Mouse (Mus musculus) MEL (cell line): Measurements from ENCODE around the gene Uox. TPM values are rescaled to one million over a fixed set of nuclear protein-coding genes. Genes with fewer than 3 reads are reported as not detected.

ENCODE experiments used
- DNase-seq: peaks from one replicate; pipeline ENCODE4 v3.0.0; 2011; ENCODE audit warnings: low read depth, low spot score
- H3K27ac ChIP-seq: 2 replicates; pipeline ENCODE4 v1.5.1; 2012; ENCODE audit warnings: low read depth, mild to moderate bottlenecking, control low read depth, low read length, moderate library complexity; ENCODE audit not compliant: control insufficient read depth
- H3K27me3 ChIP-seq, 2 experiments: fragments of 150-350 bp in 1 of 2; sonication (generic) in 1 of 2; 2 replicates each; pipeline ENCODE4 v1.6.1; 2012; ENCODE audit warnings: low read length in 2 of 2, mild to moderate bottlenecking in 2 of 2, improper control_type of control experiment in 1 of 2, moderate library complexity in 1 of 2; ENCODE audit not compliant: insufficient read depth in 2 of 2, control insufficient read depth in 1 of 2
- H3K36me3 ChIP-seq, 2 experiments: 2 replicates each; pipeline ENCODE4 v1.6.1; 2012 to 2014; ENCODE audit warnings: low read length in 2 of 2, improper control_type of control experiment in 1 of 2, inconsistent platforms in 1 of 2, mild to moderate bottlenecking in 1 of 2; ENCODE audit not compliant: insufficient read depth in 2 of 2, control insufficient read depth in 1 of 2
- H3K4me1 ChIP-seq, 2 experiments: fragments of 150-350 bp in 1 of 2; sonication (generic) in 1 of 2; 2 replicates each; pipeline ENCODE4 v1.6.1; 2012; ENCODE audit warnings: low read length in 2 of 2, improper control_type of control experiment in 1 of 2, mild to moderate bottlenecking in 1 of 2; ENCODE audit not compliant: insufficient read depth in 2 of 2, control insufficient read depth in 1 of 2
- H3K4me3 ChIP-seq, 2 experiments: fragments of 150-350 bp in 1 of 2; sonication (generic) in 1 of 2; 2 replicates each; pipeline ENCODE4 v1.5.1; 2012; ENCODE audit warnings: low read depth in 2 of 2, low read length in 2 of 2, mild to moderate bottlenecking in 2 of 2, moderate library complexity in 2 of 2, control low read depth in 1 of 2, improper control_type of control experiment in 1 of 2; ENCODE audit not compliant: control insufficient read depth in 1 of 2, insufficient read depth in 1 of 2
- H3K79me2 ChIP-seq: 2 replicates; pipeline ENCODE4 v1.6.1; 2012; ENCODE audit warnings: mild to moderate bottlenecking, low read length, moderate library complexity; ENCODE audit not compliant: control insufficient read depth, poor library complexity, insufficient read depth
- H3K9ac ChIP-seq: 2 replicates; pipeline ENCODE4 v1.6.1; 2012; ENCODE audit warnings: low read depth, mild to moderate bottlenecking, control low read depth, low read length, moderate library complexity; ENCODE audit not compliant: control insufficient read depth, poor library complexity, severe bottlenecking
- H3K9me3 ChIP-seq: fragments of 150-350 bp; sonication (generic); replicated peaks from 2 replicates; pipeline ENCODE4 v1.6.1; 2012; ENCODE audit warnings: mild to moderate bottlenecking, low read length, improper control_type of control experiment, moderate library complexity; ENCODE audit not compliant: insufficient read depth
- CHD1 ChIP-seq: IDR thresholded peaks from 2 replicates; pipeline ENCODE4 v1.6.1; 2012; ENCODE audit warnings: low read depth, mild to moderate bottlenecking, inconsistent platforms, low read length, improper control_type of control experiment
- CHD2 ChIP-seq: IDR thresholded peaks from 2 replicates; pipeline ENCODE4 v1.6.1; 2011; ENCODE audit warnings: low read length, improper control_type of control experiment
- ELF1 ChIP-seq: IDR thresholded peaks from 2 replicates; pipeline ENCODE4 v1.6.1; 2014; ENCODE audit warnings: low read depth, mild to moderate bottlenecking, inconsistent platforms, low read length, improper control_type of control experiment, moderate library complexity
- EP300 ChIP-seq, 2 experiments: IDR thresholded peaks; 2 replicates each; pipeline ENCODE4 v1.6.1; 2011; ENCODE audit warnings: improper control_type of control experiment in 2 of 2, low read length in 2 of 2, low read depth in 1 of 2, mild to moderate bottlenecking in 1 of 2
- ETS1 ChIP-seq: IDR thresholded peaks from 2 replicates; pipeline ENCODE4 v1.6.1; 2012; ENCODE audit warnings: low read depth, mild to moderate bottlenecking, inconsistent platforms, low read length, improper control_type of control experiment, moderate library complexity
- HCFC1 ChIP-seq: IDR thresholded peaks from 2 replicates; pipeline ENCODE4 v1.6.1; 2012; ENCODE audit warnings: low read depth, mild to moderate bottlenecking, inconsistent platforms, low read length, improper control_type of control experiment, moderate library complexity
- JUND ChIP-seq: IDR thresholded peaks from 2 replicates; pipeline ENCODE4 v1.6.1; 2011; ENCODE audit warnings: low read depth, mild to moderate bottlenecking, improper control_type of control experiment, low read length
- KAT2A ChIP-seq: conservative IDR thresholded peaks from 2 replicates; pipeline ENCODE4 v1.6.1; 2012; ENCODE audit warnings: low read depth, low read length, improper control_type of control experiment, inconsistent platforms
- MAFK ChIP-seq: IDR thresholded peaks from 2 replicates; pipeline ENCODE4 v1.6.1; 2011; ENCODE audit warnings: low read depth, mild to moderate bottlenecking, low read length, improper control_type of control experiment, borderline replicate concordance
- MAX ChIP-seq: IDR thresholded peaks from 2 replicates; pipeline ENCODE4 v1.6.1; 2011; ENCODE audit warnings: low read length, improper control_type of control experiment
- MYC ChIP-seq: IDR thresholded peaks from 2 replicates; pipeline ENCODE4 v1.6.1; 2011; ENCODE audit warnings: low read depth, mild to moderate bottlenecking, low read length, improper control_type of control experiment, moderate library complexity
- NELFE ChIP-seq: IDR thresholded peaks from 2 replicates; pipeline ENCODE4 v1.6.1; 2011; ENCODE audit warnings: low read depth, low read length, improper control_type of control experiment
- NRF1 ChIP-seq: IDR thresholded peaks from 2 replicates; pipeline ENCODE4 v1.6.1; 2014; ENCODE audit warnings: low read depth, mild to moderate bottlenecking, inconsistent platforms, low read length, improper control_type of control experiment, moderate library complexity; ENCODE audit not compliant: poor library complexity, insufficient read depth, severe bottlenecking
- POLR2A ChIP-seq, 2 experiments: IDR thresholded peaks; 2 replicates each; pipeline ENCODE4 v1.6.1; 2011 to 2012; ENCODE audit warnings: low read length in 2 of 2, mild to moderate bottlenecking in 2 of 2, control low read depth in 1 of 2, improper control_type of control experiment in 1 of 2, low read depth in 1 of 2, moderate library complexity in 1 of 2; ENCODE audit not compliant: control insufficient read depth in 1 of 2, insufficient read depth in 1 of 2, poor library complexity in 1 of 2
- POLR2AphosphoS2 ChIP-seq: IDR thresholded peaks from 2 replicates; pipeline ENCODE4 v1.6.1; 2011; ENCODE audit warnings: low read length, improper control_type of control experiment
- POLR2AphosphoS5 ChIP-seq: IDR thresholded peaks from 2 replicates; pipeline ENCODE4 v1.6.1; 2012; ENCODE audit warnings: low read depth, borderline replicate concordance, mild to moderate bottlenecking, inconsistent platforms, low read length, moderate library complexity, mixed read lengths
- RAD21 ChIP-seq: IDR thresholded peaks from 2 replicates; pipeline ENCODE4 v1.6.1; 2011; ENCODE audit warnings: mild to moderate bottlenecking, low read depth, low read length, improper control_type of control experiment
- RCOR1 ChIP-seq: IDR thresholded peaks from 2 replicates; pipeline ENCODE4 v1.6.1; 2012; ENCODE audit warnings: low read depth, mild to moderate bottlenecking, inconsistent platforms, low read length, improper control_type of control experiment
- SIN3A ChIP-seq: IDR thresholded peaks from 2 replicates; pipeline ENCODE4 v1.6.1; 2012; ENCODE audit warnings: low read length, improper control_type of control experiment, inconsistent platforms
- SMC3 ChIP-seq: IDR thresholded peaks from 2 replicates; pipeline ENCODE4 v1.6.1; 2011; ENCODE audit warnings: low read depth, low read length, improper control_type of control experiment
- TBP ChIP-seq: IDR thresholded peaks from 2 replicates; pipeline ENCODE4 v1.8.0; 2011; ENCODE audit warnings: low read depth, low read length, improper control_type of control experiment
- TCF12 ChIP-seq: IDR thresholded peaks from 2 replicates; pipeline ENCODE4 v1.6.1; 2014; ENCODE audit warnings: low read depth, mild to moderate bottlenecking, inconsistent platforms, low read length, improper control_type of control experiment, moderate library complexity
- USF1 ChIP-seq: IDR thresholded peaks from 2 replicates; pipeline ENCODE4 v1.6.1; 2014; ENCODE audit warnings: low read depth, mild to moderate bottlenecking, inconsistent platforms, low read length, improper control_type of control experiment, moderate library complexity
- USF2 ChIP-seq, 2 experiments: IDR thresholded peaks; 2 replicates each; pipeline ENCODE4 v1.6.1; 2011 to 2012; ENCODE audit warnings: improper control_type of control experiment in 2 of 2, low read length in 2 of 2, borderline replicate concordance in 1 of 2, inconsistent platforms in 1 of 2, low read depth in 1 of 2, mild to moderate bottlenecking in 1 of 2; ENCODE audit not compliant: insufficient read depth in 1 of 2
- ZC3H11A ChIP-seq: IDR thresholded peaks from 2 replicates; pipeline ENCODE4 v1.6.1; 2012; ENCODE audit warnings: low read depth, mild to moderate bottlenecking, inconsistent platforms, low read length, improper control_type of control experiment
- ZKSCAN1 ChIP-seq: IDR thresholded peaks from 2 replicates; pipeline ENCODE4 v1.6.1; 2012; ENCODE audit warnings: low read depth, mild to moderate bottlenecking, inconsistent platforms, low read length, improper control_type of control experiment, moderate library complexity
- ZMIZ1 ChIP-seq: IDR thresholded peaks from 2 replicates; pipeline ENCODE4 v1.6.1; 2012; ENCODE audit warnings: low read depth, mild to moderate bottlenecking, inconsistent platforms, low read length, improper control_type of control experiment, moderate library complexity
- polyA plus RNA-seq, 2 experiments: library from polyadenylated mRNA; stranded (reverse) in 1 of 2; unstranded in 1 of 2; fragments of >175 nt in 1 of 2; fragments of >200 nt in 1 of 2; gene quantifications; 2 replicates each; pipeline versions ENCODE4 v1.2.1 to v1.2.4; 2012; ENCODE audit warnings: low replicate concordance in 2 of 2, low read depth in 1 of 2; ENCODE audit not compliant: insufficient read length in 2 of 2, insufficient read depth in 1 of 2, missing spikeins in 1 of 2
- total RNA-seq: library from RNA; depleted of rRNA; stranded (reverse); fragments of 300-350 nt; gene quantifications from 2 replicates; pipeline ENCODE4 v1.2.3, GENCODE M21; 2012; rRNA removed

The Uox gene
- total RNA-seq: not detected in 2 replicates
- polyA plus RNA-seq: not detected

GRCm38 (mm10) chr3:146570148-146570782 lies at the start of gene Uox:
Gene Uox, plus strand, starts transcription at chr3:146570426.
- TF ChIP-seq KAT2A (no peak), POLR2A (IDR thresholded peaks at IDR 0.05; ENCODE audit: control insufficient read depth in 1 of 2, insufficient read depth in 1 of 2, low read depth in 1 of 2, low read length in 2 of 2, poor library complexity in 1 of 2) (no peak), SIN3A (no peak), HCFC1 (no peak)
- TF ChIP-seq, all 39 proteins: peak for 0
- Histone ChIP-seq H3K27me3 (peaks cover 0 to 5% of the 10 kb centered on the region in 2 experiments; a peak in 2 of 4 replicates), H3K9ac (no peak within 1 kb of the TSS), H3K4me3 (no peak within 1 kb of the TSS), H3K4me1 (no peaks in the 10 kb centered on the region), H3K36me3 (no peaks in the 10 kb centered on the region), H3K9me3 (no peaks in the 10 kb centered on the region), H3K79me2 (no peaks in the 10 kb centered on the region), H3K27ac (no peak within 1 kb of the TSS)
- DNase-seq: no peak

- Histone ChIP-seq H3K27me3 (peaks cover 0 to 2% of the 10 kb centered on the region in 2 experiments; a peak in 2 of 4 replicates), H3K79me2 (peaks cover 13% of the 10 kb centered on the region), H3K27ac (peak within 1 kb of the TSS; percentile 89), H3K4me1 (peaks cover 2 to 3% of the 10 kb centered on the region in 2 experiments; a peak in 3 of 4 replicates), H3K36me3 (peaks cover 8 to 21% of the 10 kb centered on the region in 2 experiments), H3K4me3 (peak within 1 kb of the TSS; percentile 89 to 97), H3K9ac (peak within 1 kb of the TSS; percentile 99), H3K9me3 (no peaks in the 10 kb centered on the region)
- DNase-seq: peak; percentile 96
- TF ChIP-seq ETS1 (0 out of 2 replicates have a peak, but pooled peaks have one; percentile 11), POLR2A (IDR thresholded peaks at IDR 0.05; ENCODE audit: control insufficient read depth in 1 of 2, insufficient read depth in 1 of 2, low read depth in 1 of 2, low read length in 2 of 2, poor library complexity in 1 of 2) (peak; percentile 82 to 85; a peak in 3 of 4 replicates), JUND (no peak), ZC3H11A (no peak), RAD21 (no peak), POLR2AphosphoS2 (peak; percentile 70; the same call in 1 of the 2 replicates), NELFE (peak; percentile 90), NRF1 (no peak), MAX (no peak; the same call in 1 of the 2 replicates), RCOR1 (peak; percentile 73), KAT2A (peak; percentile 94), EP300 (IDR thresholded peaks at IDR 0.05; ENCODE audit: low read depth in 1 of 2, low read length in 2 of 2) (no peak), ELF1 (peak; percentile 98), MAFK (no peak), POLR2AphosphoS5 (no peak), ZMIZ1 (peak; percentile 51), SMC3 (no peak), ZKSCAN1 (no peak), CHD2 (peak; percentile 85), CHD1 (no peak), HCFC1 (peak; percentile 94), TCF12 (peak; percentile 71), MYC (peak; percentile 88), USF1 (no peak), USF2 (IDR thresholded peaks at IDR 0.05; ENCODE audit: borderline replicate concordance in 1 of 2, insufficient read depth in 1 of 2, low read depth in 1 of 2, low read length in 2 of 2) (no peak), SIN3A (peak; percentile 92), TBP (peak; percentile 96)
Observed at GRCm38 (mm10) chr3:146520798-146521651, 49.2 kb upstream of the Uox start, which contains the start of gene Rpf1. Gene Rpf1, minus strand, starts transcription at chr3:146521429.
